Comparison of ENCODE assay signal across 31 mouse cellular contexts in the genomic region with DNA sequence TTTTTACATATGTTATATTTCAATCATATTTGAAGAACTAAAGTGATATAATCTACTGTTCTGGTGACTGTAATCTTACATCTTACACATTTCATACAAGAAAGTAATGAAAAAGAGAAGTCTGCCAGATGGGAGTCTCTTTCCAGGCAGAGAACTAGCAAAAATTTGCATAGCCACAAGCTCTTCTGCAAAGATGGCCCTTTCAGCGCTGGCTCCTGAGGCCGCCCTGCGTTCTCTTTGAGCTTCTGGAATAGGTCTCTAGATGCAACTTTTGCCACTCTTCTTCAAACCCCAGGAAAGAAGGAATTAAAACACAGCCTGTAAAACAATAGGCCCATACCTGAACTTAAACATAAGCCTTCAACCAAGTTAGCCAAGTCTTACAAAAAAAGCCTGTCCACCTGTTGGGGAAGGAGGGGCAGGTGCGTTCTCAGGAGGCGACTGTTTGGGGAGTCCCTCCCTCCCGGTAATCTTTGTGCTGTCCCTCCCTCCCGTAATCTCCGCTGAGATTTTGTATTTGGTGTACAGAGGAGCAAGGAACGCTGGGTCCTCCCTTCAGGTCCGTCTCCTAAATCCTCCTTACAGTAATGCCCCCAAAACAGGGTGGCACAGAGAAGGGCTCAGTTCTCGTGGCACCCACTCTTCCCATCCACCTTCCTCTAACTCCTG. TPM values are rescaled to one million over a fixed set of nuclear protein-coding genes. Genes with fewer than 3 reads are reported as not detected.
DNase-seq lines count a peak whose midpoint lies in the region; ATAC-seq and TF ChIP-seq lines count a peak whose summit lies in the region.
"Had no signal": no experiment of that assay in that cellular context is flagged by ENCODE, and none has a peak within 500 bp of the region (broad histone marks: within the 10 kb centered on the region; RNA-seq: fewer than 3 reads in every experiment).

No protein-coding gene starts in this region.

- TF ChIP-seq CTCF in CH12.LX (conservative IDR thresholded peaks at IDR 0.05 in 1 of 2, IDR thresholded peaks at IDR 0.05 in 1 of 2; ENCODE audit: low read depth in 2 of 2, low read length in 2 of 2) (no peak), MEL (IDR thresholded peaks at IDR 0.05 in 2 of 3, conservative IDR thresholded peaks at IDR 0.05 in 1 of 3; ENCODE audit: control insufficient read depth in 1 of 3, insufficient read depth in 1 of 3, low read depth in 2 of 3, low read length in 3 of 3, poor library complexity in 1 of 3, severe bottlenecking in 1 of 3) (no peak)
- TF ChIP-seq CTCF in small intestine, adult 2 months (IDR thresholded peaks at IDR 0.05; ENCODE audit: extremely low read depth, insufficient read length, insufficient replicate concordance, low read depth, low read length), result no peak

- H3K27me3 ChIP-seq in CH12.LX (replicated peaks) (no peaks in the 10 kb centered on the region), MEL (ENCODE audit: control insufficient read depth in 1 of 2, insufficient read depth in 2 of 2, low read length in 2 of 2) (no peaks in the 10 kb centered on the region)
- no peaks in the 10 kb centered on the region for H3K27me3 ChIP-seq in small intestine, adult 2 months (ENCODE audit: control insufficient read depth, insufficient read depth, low read length)
- H3K27me3 ChIP-seq in heart, embryonic 11.5 days (ENCODE audit: control insufficient read depth, insufficient read depth, low read length), result no peaks in the 10 kb centered on the region
- no peaks in the 10 kb centered on the region for H3K27me3 ChIP-seq in midbrain, embryonic 16.5 days (ENCODE audit: control insufficient read depth, insufficient read depth, low read depth, low read length)
- H3K27me3 ChIP-seq: forebrain, embryonic 13.5 days; heart, embryonic 15.5 days; limb, embryonic 12.5 days; liver, embryonic 15.5 days; megakaryocyte, embryonic 14.5 days; midbrain, embryonic 12.5 days; neural tube, embryonic 13.5 days; stomach, embryonic 15.5 days had no signal

- H3K9me3 ChIP-seq in CH12.LX (replicated peaks; ENCODE audit: low read length), result peaks cover 2% of the 10 kb centered on the region
- H3K9me3 ChIP-seq in MEL (replicated peaks; ENCODE audit: insufficient read depth, low read length), result no peaks in the 10 kb centered on the region
- H3K9me3 ChIP-seq in heart, embryonic 11.5 days (replicated peaks; ENCODE audit: control insufficient read depth, low read length), result no peaks in the 10 kb centered on the region
- no peaks in the 10 kb centered on the region for H3K9me3 ChIP-seq in midbrain, embryonic 16.5 days (replicated peaks; ENCODE audit: control insufficient read depth, low read length, poor library complexity, severe bottlenecking)
- H3K9me3 ChIP-seq: forebrain, embryonic 13.5 days; heart, embryonic 15.5 days; limb, embryonic 12.5 days; liver, embryonic 15.5 days; megakaryocyte, embryonic 14.5 days; midbrain, embryonic 12.5 days; neural tube, embryonic 13.5 days; stomach, embryonic 15.5 days had no signal

- dilution Hi-C loops in CH12.LX (cut with MboI; ENCODE audit: extremely low pct_ligation_motif_present, extremely low pct_unique_long_range_greater_than_20kb, low sequenced_read_pairs), result no loop called here

- H3K4me2 ChIP-seq in CH12.LX (ENCODE audit: insufficient read depth, low read depth, poor library complexity, severe bottlenecking), result peak overlapping the region; percentile 74
- H3K4me2 ChIP-seq in heart, embryonic 11.5 days, result no peak overlapping the region
- no peak overlapping the region for H3K4me2 ChIP-seq in midbrain, embryonic 16.5 days (ENCODE audit: low read length)
- H3K4me2 ChIP-seq: forebrain, embryonic 13.5 days; heart, embryonic 15.5 days; hindbrain, embryonic 14.5 days; limb, embryonic 12.5 days; liver, embryonic 15.5 days; lung, embryonic 14.5 days; midbrain, embryonic 12.5 days; neural tube, embryonic 13.5 days; stomach, embryonic 15.5 days had no signal

- TF ChIP-seq EP300 in CH12.LX (IDR thresholded peaks at IDR 0.05; ENCODE audit: low read length), result peak; percentile 82
- no peak for TF ChIP-seq EP300 in MEL (IDR thresholded peaks at IDR 0.05; ENCODE audit: low read depth in 1 of 2, low read length in 2 of 2)

- H3K4me3 ChIP-seq in CH12.LX (replicated peaks in 1 of 3; ENCODE audit: low read depth in 2 of 3, low read length in 2 of 3, poor library complexity in 1 of 3) (peak overlapping the region; percentile 49 to 57 (median 55)), MEL (ENCODE audit: control insufficient read depth in 1 of 2, insufficient read depth in 1 of 2, low read depth in 2 of 2, low read length in 2 of 2) (no peak overlapping the region)
- H3K4me3 ChIP-seq in small intestine, adult 2 months (ENCODE audit: low read depth, low read length), result peak overlapping the region; percentile 14; the same call in 1 of the 2 replicates
- H3K4me3 ChIP-seq in heart, embryonic 11.5 days (ENCODE audit: low read depth, low read length), result no peak overlapping the region
- no peak overlapping the region for H3K4me3 ChIP-seq in midbrain, embryonic 16.5 days (ENCODE audit: low read depth, low read length)
- H3K4me3 ChIP-seq: forebrain, embryonic 13.5 days; heart, embryonic 15.5 days; limb, embryonic 12.5 days; liver, embryonic 15.5 days; megakaryocyte, embryonic 14.5 days; midbrain, embryonic 12.5 days; neural tube, embryonic 13.5 days; stomach, embryonic 15.5 days had no signal

- H3K36me3 ChIP-seq in CH12.LX (replicated peaks in 1 of 2; ENCODE audit: control insufficient read depth in 1 of 2, insufficient read depth in 1 of 2, low read length in 1 of 2) (peaks cover 0 to 1% of the 10 kb centered on the region in 2 experiments), MEL (ENCODE audit: control insufficient read depth in 1 of 2, insufficient read depth in 2 of 2, low read length in 2 of 2) (peaks cover 0 to 24% of the 10 kb centered on the region in 2 experiments; a peak in 2 of 4 replicates)
- H3K36me3 ChIP-seq in small intestine, adult 2 months (ENCODE audit: control insufficient read depth, insufficient read depth, low read length), result no peaks in the 10 kb centered on the region
- H3K36me3 ChIP-seq in heart, embryonic 11.5 days (ENCODE audit: control insufficient read depth, insufficient read depth, low read length), result no peaks in the 10 kb centered on the region
- H3K36me3 ChIP-seq in midbrain, embryonic 16.5 days (ENCODE audit: control insufficient read depth, insufficient read depth, low read length), result no peaks in the 10 kb centered on the region
- H3K36me3 ChIP-seq: heart, embryonic 15.5 days; limb, embryonic 12.5 days; liver, embryonic 15.5 days; midbrain, embryonic 12.5 days; neural tube, embryonic 13.5 days; stomach, embryonic 15.5 days had no signal

- DNase-seq in heart, adult 11 months, result peak; percentile 67
- DNase-seq in heart, postnatal 10 days, result no peak
- DNase-seq in CH12.LX (ENCODE audit: extremely low read depth) (peak; percentile 76), MEL (ENCODE audit: low read depth, low spot score) (peak; percentile 55)
- no peak for DNase-seq in lung, postnatal 14 days
- DNase-seq: adrenal gland, adult 2 months; adrenal gland, postnatal 36 days; cerebellum, adult 18-20 months; cerebellum, postnatal 25 days; gastrocnemius, postnatal 10 days; kidney, postnatal 14 days; lung, embryonic 14.5 days; lung, postnatal 36 days; retina, postnatal 1 day; right cerebral cortex, postnatal 14 days; thymus, adult 18-20 months; thymus, postnatal 25 days had no signal

- intact Hi-C loops in heart, postnatal 10 days (cut with DNase I), result no loop called here

- peak; percentile 42; the same call in 1 of the 2 replicates for TF ChIP-seq POLR2A in CH12.LX (IDR thresholded peaks at IDR 0.05; ENCODE audit: low read depth, low read length)
- no peak for TF ChIP-seq POLR2A in MEL (IDR thresholded peaks at IDR 0.05; ENCODE audit: control insufficient read depth in 1 of 2, insufficient read depth in 1 of 2, low read depth in 1 of 2, low read length in 2 of 2, poor library complexity in 1 of 2)
- TF ChIP-seq POLR2A in small intestine, adult 2 months (IDR thresholded peaks at IDR 0.05; ENCODE audit: low read depth, low read length), result no peak

- H3K9ac ChIP-seq in CH12.LX (ENCODE audit: insufficient read depth, low read depth) (peak overlapping the region; percentile 34), MEL (ENCODE audit: control insufficient read depth, low read depth, low read length, poor library complexity, severe bottlenecking) (no peak overlapping the region)
- H3K9ac ChIP-seq in heart, embryonic 11.5 days (ENCODE audit: low read depth, low read length), result no peak overlapping the region
- no peak overlapping the region for H3K9ac ChIP-seq in midbrain, embryonic 16.5 days (ENCODE audit: low read depth, low read length)
- H3K9ac ChIP-seq: forebrain, embryonic 13.5 days; heart, embryonic 15.5 days; hindbrain, embryonic 14.5 days; limb, embryonic 12.5 days; liver, embryonic 15.5 days; lung, embryonic 14.5 days; midbrain, embryonic 12.5 days; neural tube, embryonic 13.5 days; stomach, embryonic 15.5 days had no signal

- in situ Hi-C loops in CH12.LX (cut with MboI; ENCODE audit: low pct_ligation_motif_present, low pct_unique_long_range_greater_than_20kb, low sequenced_read_pairs), result no loop called here

- WGBS in small intestine, adult 2 months, result 52% methylated on average over 11 of the region's 11 CpGs
- 60% methylated on average over 11 of the region's 11 CpGs for WGBS in heart, embryonic 11.5 days (ENCODE audit: insufficient replicate concordance)
- 60% methylated on average over 11 of the region's 11 CpGs for WGBS in midbrain, embryonic 16.5 days

- H3K79me2 ChIP-seq in CH12.LX (replicated peaks; ENCODE audit: control insufficient read depth, extremely low read depth, insufficient read depth, poor library complexity, severe bottlenecking) (no peaks in the 10 kb centered on the region), MEL (ENCODE audit: control insufficient read depth, insufficient read depth, low read length, poor library complexity) (no peaks in the 10 kb centered on the region)

- no peak for TF ChIP-seq RAD21 in CH12.LX (IDR thresholded peaks at IDR 0.05; ENCODE audit: low read depth, low read length)
- TF ChIP-seq RAD21 in MEL (IDR thresholded peaks at IDR 0.05; ENCODE audit: low read depth, low read length), result no peak

- ATAC-seq in heart, embryonic 11.5 days (replicated peaks; ENCODE audit: insufficient number of reproducible peaks, low FRiP score, low TSS enrichment), result no peak
- ATAC-seq in midbrain, embryonic 16.5 days, result no peak
- ATAC-seq: activated CD4-positive, CD25-positive, alpha-beta regulatory T cell, adult 4 months; forebrain, embryonic 13.5 days; intestine, postnatal 0 days had no signal

- H3K27ac ChIP-seq in CH12.LX (ENCODE audit: insufficient read depth, low read depth) (peak overlapping the region; percentile 96), MEL (ENCODE audit: control insufficient read depth, low read depth, low read length) (peak overlapping the region; percentile 22; the same call in 1 of the 2 replicates)
- H3K27ac ChIP-seq in small intestine, adult 2 months (ENCODE audit: insufficient read depth, low read depth, low read length), result no peak overlapping the region
- no peak overlapping the region for H3K27ac ChIP-seq in heart, embryonic 11.5 days (ENCODE audit: low read depth, low read length)
- H3K27ac ChIP-seq in midbrain, embryonic 16.5 days (ENCODE audit: low read length), result no peak overlapping the region
- H3K27ac ChIP-seq: forebrain, embryonic 13.5 days; heart, embryonic 15.5 days; hindbrain, embryonic 14.5 days; limb, embryonic 12.5 days; liver, embryonic 15.5 days; midbrain, embryonic 12.5 days; neural tube, embryonic 13.5 days; stomach, embryonic 15.5 days had no signal

- H3K4me1 ChIP-seq in CH12.LX (ENCODE audit: control insufficient read depth in 1 of 2, insufficient read depth in 2 of 2) (peaks cover 4 to 49% of the 10 kb centered on the region in 2 experiments; a peak in 3 of 4 replicates), MEL (ENCODE audit: control insufficient read depth in 1 of 2, insufficient read depth in 2 of 2, low read length in 2 of 2) (peaks cover 24 to 37% of the 10 kb centered on the region in 2 experiments)
- H3K4me1 ChIP-seq in small intestine, adult 2 months (ENCODE audit: control insufficient read depth, insufficient read depth, insufficient read length, low read length), result no peaks in the 10 kb centered on the region
- H3K4me1 ChIP-seq in heart, embryonic 11.5 days (ENCODE audit: control insufficient read depth, insufficient read depth, low read length), result peaks cover 5% of the 10 kb centered on the region; the same call in 1 of the 2 replicates
- no peaks in the 10 kb centered on the region for H3K4me1 ChIP-seq in midbrain, embryonic 16.5 days (ENCODE audit: control insufficient read depth, insufficient read depth, low read length)
- H3K4me1 ChIP-seq: forebrain, embryonic 13.5 days; heart, embryonic 15.5 days; limb, embryonic 12.5 days; midbrain, embryonic 12.5 days; neural tube, embryonic 13.5 days; stomach, embryonic 15.5 days had no signal

RNA-seq across cellular contexts. Expression of a gene that starts 18.5 kb away (rescaled TPM):
- total RNA-seq in heart, postnatal 10 days (2021), result 10 to 100 TPM; 16.2 to 17.9 TPM
- total RNA-seq in CH12.LX (2012; rRNA removed) (4.7 TPM in 2 replicates), CH12.LX (2014; rRNA removed) (3.6 and 4.0 TPM in 2 replicates), MEL (2012; rRNA removed) (4.6 and 6.7 TPM in 2 replicates)
- polyA plus RNA-seq in CH12.LX (2012; ENCODE audit: insufficient read length, low read depth) (9.5 and 10.7 TPM in 2 replicates), MEL (2012; ENCODE audit: insufficient read depth in 1 of 2, insufficient read length in 2 of 2, low read depth in 1 of 2, low replicate concordance in 2 of 2, missing spikeins in 1 of 2) (10 to 100 TPM; 12.1 to 20.3 TPM)
- 0.81 and 2.1 TPM in 2 replicates for polyA plus RNA-seq in small intestine, adult 2 months (2012; rRNA removed)
- polyA plus RNA-seq in heart, embryonic 11.5 days (2014; fragmentation: Nextera tagmentation; extraction: Ambion mirVana), result 4.9 and 5.5 TPM in 2 replicates
- 6.6 and 7.5 TPM in 2 replicates for polyA plus RNA-seq in midbrain, embryonic 16.5 days (2015; fragmentation: Nextera tagmentation; extraction: Ambion mirVana)

Comparison
In these comparisons a context has a peak if more than half of its experiments do, and no peak if none do; other contexts are left out.
1. DNase-seq: peak in heart, adult 11 months (single experiment), CH12.LX (single experiment) and MEL (single experiment); none in heart, postnatal 10 days (0 of 2) and lung, postnatal 14 days (single experiment).
2. H3K27ac ChIP-seq: peak in CH12.LX (single experiment) and MEL (single experiment); none in small intestine, adult 2 months (single experiment), heart, embryonic 11.5 days (single experiment) and midbrain, embryonic 16.5 days (single experiment).
3. H3K4me3 ChIP-seq: peak in CH12.LX (3 of 3) and small intestine, adult 2 months (single experiment); none in MEL (0 of 2), heart, embryonic 11.5 days (single experiment) and midbrain, embryonic 16.5 days (single experiment).